Mouse (Mus musculus) urinary bladder, adult 18-20 months (tissue): ENCODE measurements around the gene Gm10600.
"Not testable (repeated sequence)": the region's sequence is repeated elsewhere in the genome, so short reads cannot be mapped to it uniquely, and the experiment has no call there.

Experiments
- DNase-seq, 2 experiments: peaks; one replicate each; pipeline ENCODE4 v3.0.0; 2022; ENCODE audit warnings: low spot score in 2 of 2, mixed read lengths in 2 of 2

Gene Gm10600

GRCm38 (mm10) chr4:42240339-42240738, at the start of gene Gm10600:
TSS of gene Gm10600 (plus strand) at chr4:42240639.
- not testable (repeated sequence) for DNase-seq

- DNase-seq, result not testable (repeated sequence)
These were observed 15.0 kb downstream of the Gm10600 start, which contains the start of gene Ccl21b for GRCm38 (mm10) chr4:42255467-42255866. TSS of gene Ccl21b (plus strand) at chr4:42255767.
